Mouse (Mus musculus): ENCODE measurements around the gene Stk31. TPM values are rescaled to one million over a fixed set of nuclear protein-coding genes. Genes with fewer than 3 reads are reported as not detected.
"Not testable (repeated sequence)": the region's sequence is repeated elsewhere in the genome, so short reads cannot be mapped to it uniquely, and the experiment has no call there.

The Stk31 gene
- polyA plus RNA-seq (2017; shearing (Covaris generic)) = not detected

GRCm38 (mm10) chr6:49395316-49395715 is at the start of gene Stk31:
Gene Stk31, plus strand, starts transcription at chr6:49395604.
- ATAC-seq = no peak

- ATAC-seq = no peak
These were observed 45.6 kb upstream of the Stk31 start for GRCm38 (mm10) chr6:49349826-49350225.

GRCm38 (mm10) chr6:49354613-49355012 is 40.8 kb upstream of the Stk31 start:
- peak; percentile 61 for ATAC-seq

GRCm38 (mm10) chr6:49355171-49355570 is 40.2 kb upstream of the Stk31 start:
- ATAC-seq = no peak

- ATAC-seq = no peak
These were observed 35.0 kb upstream of the Stk31 start for GRCm38 (mm10) chr6:49360420-49360819.

GRCm38 (mm10) chr6:49367159-49368054 is 28.0 kb upstream of the Stk31 start, which contains the start of gene Fam221a:
Gene Fam221a, plus strand, starts transcription at chr6:49367739.
- peak; percentile 98 for ATAC-seq

- no peak for ATAC-seq
These were observed 27.2 kb upstream of the Stk31 start for GRCm38 (mm10) chr6:49368212-49368611.

- ATAC-seq = no peak
These were observed 22.7 kb upstream of the Stk31 start for GRCm38 (mm10) chr6:49372705-49373104.

- no peak for ATAC-seq
These were observed 21.5 kb upstream of the Stk31 start for GRCm38 (mm10) chr6:49373943-49374342.

GRCm38 (mm10) chr6:49378328-49378727 is 17.1 kb upstream of the Stk31 start:
- no peak for ATAC-seq

- ATAC-seq = no peak
These were observed 1.1 kb upstream of the Stk31 start for GRCm38 (mm10) chr6:49394276-49394675.

GRCm38 (mm10) chr6:49397466-49397865 is 2.1 kb downstream of the Stk31 start:
- peak; percentile 32 for ATAC-seq

GRCm38 (mm10) chr6:49398365-49398764 is 3.0 kb downstream of the Stk31 start:
- no peak for ATAC-seq

- no peak for ATAC-seq
These were observed 15.4 kb downstream of the Stk31 start for GRCm38 (mm10) chr6:49410830-49411229.

GRCm38 (mm10) chr6:49412967-49413366 is 17.6 kb downstream of the Stk31 start:
- not testable (repeated sequence) for ATAC-seq

GRCm38 (mm10) chr6:49415971-49416370 is 20.6 kb downstream of the Stk31 start:
- ATAC-seq = no peak

- no peak for ATAC-seq
These were observed 41.9 kb downstream of the Stk31 start for GRCm38 (mm10) chr6:49437306-49437705.

GRCm38 (mm10) chr6:49458112-49458511 is 62.7 kb downstream of the Stk31 start:
- ATAC-seq = no peak

GRCm38 (mm10) chr6:49483205-49483604 is 87.8 kb downstream of the Stk31 start:
- no peak for ATAC-seq

- no peak for ATAC-seq
These were observed 96.1 kb downstream of the Stk31 start for GRCm38 (mm10) chr6:49491526-49491925.

GRCm38 (mm10) chr6:49519053-49519452 is 123.6 kb downstream of the Stk31 start:
- ATAC-seq = peak; percentile 48
